Mouse (Mus musculus): Measurements from ENCODE around the gene Mycbp.

GRCm38 (mm10) chr4:123948901-123949300 is 44.3 kb downstream of the Mycbp start:
- no peak for TF ChIP-seq CTCF (IDR thresholded peaks at IDR 0.05; ENCODE audit: insufficient read depth, low read length)
- no peak for TF ChIP-seq POLR2A (IDR thresholded peaks at IDR 0.05; ENCODE audit: borderline replicate concordance, extremely low read depth, low read depth, low read length)

Measured in lung, adult 2 months (tissue).